Mouse (Mus musculus) sigmoid colon, adult 10 weeks (tissue): Measurements from ENCODE around the gene Nup107. TPM values are rescaled to one million over a fixed set of nuclear protein-coding genes. Genes with fewer than 3 reads are reported as not detected.

Experiments
- polyA plus RNA-seq: library from polyadenylated mRNA; stranded (reverse); fragments of 350-450 nt; fragmentation: Illumina TruSeq; extraction: RNeasy Lipid Tissue Mini Kit (QIAGEN cat#74804); gene quantifications from one replicate; pipeline ENCODE4 v1.2.3, GENCODE M21; 2014; ENCODE audit warnings: low read depth, low replicate concordance

Gene Nup107
- polyA plus RNA-seq, result 35.0 TPM

GRCm38 (mm10) chr10:117792141-117793091 is at the start of gene Nup107:
Gene Nup107 (minus strand): TSS chr10:117792705.

GRCm38 (mm10) chr10:117746297-117746883 is 46.1 kb downstream of the Nup107 start, which contains the start of gene Slc35e3:
Gene Slc35e3 (minus strand): TSS chr10:117746365.

GRCm38 (mm10) chr10:117710604-117711141 is 81.8 kb downstream of the Nup107 start, which contains the start of gene Mdm2:
Gene Mdm2 (minus strand): TSS chr10:117710758.

Other genes starting within 250 kb of the Nup107 start
- gene Cpm, start 163.2 kb downstream of the Nup107 start, polyA plus RNA-seq, result 36.1 TPM
- 55.6 TPM for gene Mdm2, start 81.9 kb downstream of the Nup107 start, polyA plus RNA-seq
- 18.9 TPM for gene Slc35e3, start 46.3 kb downstream of the Nup107 start, polyA plus RNA-seq
- 418 TPM for gene Rap1b, start 53.3 kb upstream of the Nup107 start, polyA plus RNA-seq